In genomic region chr13:46760921-46761320, GRCm38 (mm10) we compare ENCODE assay signal across 14 mouse cellular contexts.
"Had no signal": no experiment of that assay in that cellular context is flagged by ENCODE, and none has a peak within 500 bp of the region (broad histone marks: within the 10 kb centered on the region; RNA-seq: fewer than 3 reads in every experiment).

No protein-coding gene starts in this region.

- H3K4me3 ChIP-seq: left cerebral cortex, adult 2 months; limb, embryonic 13.5 days; liver, embryonic 13.5 days had no signal

- H3K27me3 ChIP-seq: limb, embryonic 13.5 days; liver, embryonic 13.5 days had no signal

- H3K9ac ChIP-seq: liver, embryonic 13.5 days had no signal

- DNase-seq: kidney, adult 8-10 months; kidney, postnatal 14 days; layer of hippocampus, postnatal 36 days; left cerebral cortex, postnatal 4 days; liver, embryonic 13.5 days; lung, adult 2 months; lung, postnatal 14 days; lung, postnatal 4 days; midbrain, embryonic 14.5 days; thymus, adult 18-20 months; thymus, postnatal 36 days had no signal

- H3K4me2 ChIP-seq: limb, embryonic 13.5 days; liver, embryonic 13.5 days; midbrain, embryonic 11.5 days had no signal

- H3K9me3 ChIP-seq: limb, embryonic 13.5 days; liver, embryonic 13.5 days had no signal

- H3K27ac ChIP-seq: left cerebral cortex, adult 2 months; limb, embryonic 13.5 days; liver, embryonic 13.5 days had no signal
